Mouse (Mus musculus): ENCODE measurements around the gene Pigs.

DNA sequence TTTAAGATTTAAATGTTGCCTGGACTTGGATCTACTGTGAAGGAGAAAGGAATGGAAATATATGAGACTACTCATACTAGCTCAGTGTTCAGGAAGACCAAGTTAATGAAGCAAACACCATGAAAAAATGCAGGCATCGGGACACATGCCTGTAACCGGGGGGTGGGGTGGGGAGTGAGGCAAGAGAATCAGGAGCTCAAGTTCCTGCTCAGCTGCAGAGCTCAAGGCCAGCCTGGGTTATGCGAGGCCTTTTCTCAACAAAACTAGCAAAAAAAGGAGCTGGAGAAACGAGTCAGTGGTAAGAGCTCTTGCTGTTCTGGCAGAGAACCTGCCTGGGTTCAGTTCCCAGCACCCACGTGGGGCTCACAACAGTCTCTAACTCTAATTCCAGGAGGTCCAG lies 5.8 kb downstream of the Pigs start:
- TF ChIP-seq MEF2A (IDR thresholded peaks at IDR 0.05; ENCODE audit: borderline replicate concordance, low read depth, low read length) (no peak), EP300 (IDR thresholded peaks at IDR 0.05; ENCODE audit: low read length) (no peak), MAX (IDR thresholded peaks at IDR 0.05; ENCODE audit: low read length) (no peak)

Measured in CH12.LX (cell line).